Mouse (Mus musculus) hindbrain, embryonic 15.5 days (tissue): Measurements from ENCODE around the gene Mtmr4. TPM values are rescaled to one million over a fixed set of nuclear protein-coding genes. Genes with fewer than 3 reads are reported as not detected.

Source experiments
- ATAC-seq: fragments of 200-750 bp; cut with Nextera tagmentation; 2 replicates; pipeline ENCODE4 v1.8.0; 2017; ENCODE audit warnings: low read depth, moderate number of reproducible peaks, moderate TSS enrichment; ENCODE audit not compliant: low FRiP score
- H3K27ac ChIP-seq: fragments of 300-500 bp; sonication (generic); replicated peaks from 2 replicates; pipeline ENCODE4 v1.5.1; 2015; ENCODE audit warnings: mild to moderate bottlenecking, inconsistent platforms
- H3K27me3 ChIP-seq: fragments of 300-500 bp; sonication (generic); 2 replicates; pipeline ENCODE4 v1.6.1; 2015; ENCODE audit warnings: control low read depth, inconsistent platforms
- H3K36me3 ChIP-seq: fragments of 300-500 bp; sonication (generic); 2 replicates; pipeline ENCODE4 v1.6.1; 2015; ENCODE audit warnings: control low read depth, inconsistent platforms
- H3K4me1 ChIP-seq: fragments of 300-500 bp; sonication (generic); replicated peaks from 2 replicates; pipeline ENCODE4 v1.6.1; 2015; ENCODE audit warnings: control low read depth, inconsistent platforms
- H3K4me2 ChIP-seq: fragments of 300-500 bp; sonication (generic); 2 replicates; pipeline ENCODE4 v1.6.1; 2015; ENCODE audit warnings: moderate library complexity, mild to moderate bottlenecking, inconsistent platforms
- H3K4me3 ChIP-seq: fragments of 300-500 bp; sonication (generic); 2 replicates; pipeline ENCODE4 v1.5.1; 2015; ENCODE audit warnings: mild to moderate bottlenecking, inconsistent platforms
- H3K9ac ChIP-seq: fragments of 300-500 bp; sonication (generic); 2 replicates; pipeline ENCODE4 v1.6.1; 2015; ENCODE audit warnings: inconsistent platforms
- H3K9me3 ChIP-seq: fragments of 300-500 bp; sonication (generic); 2 replicates; pipeline ENCODE4 v1.6.1; 2016; ENCODE audit warnings: control low read depth, inconsistent platforms
- WGBS: fragments of 180-500 bp; shearing (Covaris S2); methylation state at CpG from one replicate; pipeline ENCODE4 v1.1.7; 2015; 5-methylcytosine and 5-hydroxymethylcytosine counted together
- polyA plus RNA-seq: library from polyadenylated mRNA; unstranded; fragments of >200 nt; fragmentation: Nextera tagmentation; extraction: Ambion mirVana; gene quantifications from 2 replicates; pipeline ENCODE4 v1.2.1, GENCODE M21; 2015

The Mtmr4 gene
- polyA plus RNA-seq, 1 experiment from 2014 or later, result 50.7 TPM

GRCm38 (mm10) chr11:87599395-87600089 lies 7.6 kb downstream of the Mtmr4 start:
- H3K27ac ChIP-seq, result no peak overlapping the region
- ATAC-seq, result no peak
- 92% methylated on average over 13 of the region's 13 CpGs for WGBS
- peaks cover 27% of the 10 kb centered on the region for H3K4me1 ChIP-seq
- H3K4me3 ChIP-seq, result no peak overlapping the region
- no peak overlapping the region for H3K4me2 ChIP-seq
- peaks cover 74% of the 10 kb centered on the region for H3K36me3 ChIP-seq
- no peaks in the 10 kb centered on the region for H3K27me3 ChIP-seq
- H3K9ac ChIP-seq, result no peak overlapping the region
- no peaks in the 10 kb centered on the region for H3K9me3 ChIP-seq

DNA sequence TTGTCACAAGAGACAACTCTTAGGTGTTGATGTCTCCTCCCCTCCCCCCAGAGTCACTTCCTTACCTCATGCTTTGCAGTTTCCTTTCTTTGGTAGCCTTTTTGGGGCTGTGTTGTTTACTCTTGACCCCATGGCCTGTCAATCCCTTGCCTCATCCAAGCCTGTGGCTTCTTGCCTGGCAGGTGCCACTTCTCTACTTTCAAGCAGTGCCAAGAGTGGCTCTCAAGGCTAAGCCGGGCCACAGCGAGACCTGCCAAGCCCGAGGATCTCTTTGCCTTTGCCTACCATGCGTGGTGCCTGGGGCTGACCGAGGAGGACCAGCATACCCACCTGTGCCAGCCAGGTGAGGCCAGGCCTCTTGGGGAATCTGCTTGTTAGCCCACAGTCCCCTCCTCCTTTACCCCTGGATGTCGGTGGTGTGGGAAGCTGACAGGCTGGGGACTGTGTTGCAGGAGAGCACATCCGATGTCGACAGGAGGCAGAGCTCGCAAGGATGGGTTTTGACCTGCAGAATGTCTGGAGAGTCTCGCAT lies 8.4 kb downstream of the Mtmr4 start:
- H3K27me3 ChIP-seq, result no peaks in the 10 kb centered on the region
- H3K27ac ChIP-seq, result no peak overlapping the region
- no peak overlapping the region for H3K9ac ChIP-seq
- H3K9me3 ChIP-seq, result no peaks in the 10 kb centered on the region
- ATAC-seq, result no peak
- H3K4me2 ChIP-seq, result no peak overlapping the region
- 95% methylated on average over 10 of the region's 10 CpGs for WGBS
- H3K4me3 ChIP-seq, result no peak overlapping the region
- peaks cover 18% of the 10 kb centered on the region for H3K4me1 ChIP-seq
- peaks cover 83% of the 10 kb centered on the region for H3K36me3 ChIP-seq

GRCm38 (mm10) chr11:87602234-87602633 lies 10.3 kb downstream of the Mtmr4 start:
- H3K9me3 ChIP-seq, result no peaks in the 10 kb centered on the region
- H3K4me1 ChIP-seq, result peaks cover 5% of the 10 kb centered on the region
- H3K36me3 ChIP-seq, result peaks cover 98% of the 10 kb centered on the region
- H3K27me3 ChIP-seq, result no peaks in the 10 kb centered on the region
- ATAC-seq, result no peak
- H3K9ac ChIP-seq, result no peak overlapping the region
- H3K27ac ChIP-seq, result no peak overlapping the region
- H3K4me2 ChIP-seq, result no peak overlapping the region
- no peak overlapping the region for H3K4me3 ChIP-seq
- 89% methylated on average over 9 of the region's 9 CpGs for WGBS

DNA sequence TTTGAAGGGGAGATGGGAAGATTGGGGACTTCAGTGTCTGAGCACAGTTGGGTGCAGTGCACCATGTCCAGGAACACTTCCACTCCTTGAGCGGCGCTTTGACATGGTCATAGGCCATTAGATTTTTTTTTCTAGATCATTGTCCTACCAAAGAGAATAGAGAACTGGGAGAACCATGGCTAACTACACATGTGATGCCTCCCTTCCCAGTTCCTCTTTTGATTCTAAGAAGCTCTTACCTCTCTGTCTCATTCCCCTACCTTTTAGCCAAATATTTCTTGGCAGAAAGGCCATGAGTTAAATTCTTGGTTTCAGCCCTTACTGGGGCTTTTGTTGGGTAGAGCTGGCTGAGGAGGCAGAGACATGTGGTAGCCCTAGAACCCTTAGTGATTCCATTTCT lies 11.6 kb downstream of the Mtmr4 start:
- no peaks in the 10 kb centered on the region for H3K9me3 ChIP-seq
- H3K27ac ChIP-seq, result no peak overlapping the region
- H3K4me2 ChIP-seq, result no peak overlapping the region
- H3K27me3 ChIP-seq, result no peaks in the 10 kb centered on the region
- H3K36me3 ChIP-seq, result peaks cover 98% of the 10 kb centered on the region
- H3K9ac ChIP-seq, result no peak overlapping the region
- H3K4me1 ChIP-seq, result no peaks in the 10 kb centered on the region
- 95% methylated on average over 2 of the region's 2 CpGs for WGBS
- ATAC-seq, result no peak
- H3K4me3 ChIP-seq, result no peak overlapping the region

- Histone ChIP-seq H3K27me3 (no peaks in the 10 kb centered on the region), H3K4me2 (no peak overlapping the region), H3K4me3 (no peak overlapping the region), H3K27ac (no peak overlapping the region), H3K36me3 (peaks cover 99% of the 10 kb centered on the region), H3K4me1 (no peaks in the 10 kb centered on the region), H3K9me3 (no peaks in the 10 kb centered on the region), H3K9ac (no peak overlapping the region)
- no peak for ATAC-seq
- WGBS, result 89% methylated on average over 7 of the region's 7 CpGs
Observed at GRCm38 (mm10) chr11:87609264-87609663, 17.3 kb downstream of the Mtmr4 start.

DNA sequence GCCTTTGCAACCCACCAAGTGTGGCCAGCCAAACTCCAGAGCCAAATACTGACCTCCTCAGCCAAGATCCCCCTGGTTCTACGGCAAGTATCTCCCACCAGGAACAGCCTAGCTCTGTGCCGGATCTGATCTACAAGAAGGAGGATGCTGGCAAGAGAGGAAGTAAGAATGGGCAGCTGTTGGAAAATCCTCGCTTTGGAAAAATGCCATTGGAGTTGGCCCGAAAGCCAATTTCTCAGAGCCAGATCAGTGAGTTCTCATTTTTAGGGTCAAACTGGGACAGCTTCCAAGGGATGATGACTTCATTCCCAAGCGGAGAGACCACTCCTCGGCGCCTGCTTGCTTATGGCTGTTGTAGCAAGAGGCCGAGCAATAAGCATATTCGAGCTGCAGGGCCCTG lies 19.6 kb downstream of the Mtmr4 start:
- peaks cover 98% of the 10 kb centered on the region for H3K36me3 ChIP-seq
- no peaks in the 10 kb centered on the region for H3K9me3 ChIP-seq
- no peak overlapping the region for H3K4me3 ChIP-seq
- ATAC-seq, result no peak
- H3K9ac ChIP-seq, result no peak overlapping the region
- no peak overlapping the region for H3K4me2 ChIP-seq
- H3K27me3 ChIP-seq, result no peaks in the 10 kb centered on the region
- no peaks in the 10 kb centered on the region for H3K4me1 ChIP-seq
- WGBS, result 82% methylated on average over 9 of the region's 9 CpGs
- H3K27ac ChIP-seq, result no peak overlapping the region

DNA sequence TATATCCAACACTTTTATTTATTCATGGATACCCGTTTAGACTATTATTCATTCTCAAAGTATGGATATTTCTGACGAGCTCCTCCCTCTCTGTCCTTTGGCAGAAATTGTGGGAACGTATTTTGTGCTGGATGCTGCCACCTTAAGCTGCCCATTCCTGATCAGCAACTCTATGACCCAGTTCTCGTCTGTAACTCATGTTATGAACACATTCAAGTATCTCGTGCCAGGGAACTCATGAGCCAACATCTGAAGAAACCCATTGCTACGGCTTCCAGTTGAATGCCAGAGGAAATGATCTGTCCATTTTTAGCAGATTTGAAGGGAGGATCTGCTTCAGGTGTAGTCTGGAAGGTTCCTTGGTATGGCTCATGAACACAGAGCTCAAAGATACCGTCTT lies 22.0 kb downstream of the Mtmr4 start:
- WGBS, result 92% methylated on average over 7 of the region's 7 CpGs
- ATAC-seq, result no peak

DNA sequence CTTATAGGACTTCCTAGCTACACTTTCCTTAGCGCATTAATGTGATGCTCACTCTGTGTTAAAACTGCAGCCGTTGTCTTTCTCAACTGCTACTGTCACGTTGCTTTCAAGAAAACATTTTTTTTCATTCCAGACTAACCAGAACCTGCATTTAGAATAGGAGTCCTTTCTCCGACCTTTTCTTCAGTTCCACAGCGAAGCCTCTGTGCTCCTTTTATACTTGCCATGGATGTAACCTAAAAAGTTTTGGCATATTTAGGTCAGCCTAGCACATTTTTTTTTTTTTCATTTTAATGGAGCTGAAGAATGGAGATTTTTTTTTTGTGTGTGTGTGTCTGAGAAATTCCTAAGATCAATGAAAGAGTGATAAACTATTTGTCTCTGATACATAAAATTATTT lies 23.6 kb downstream of the Mtmr4 start:
- no peak overlapping the region for H3K4me3 ChIP-seq
- no peaks in the 10 kb centered on the region for H3K27me3 ChIP-seq
- H3K4me1 ChIP-seq, result no peaks in the 10 kb centered on the region
- H3K36me3 ChIP-seq, result peaks cover 90% of the 10 kb centered on the region
- no peak for ATAC-seq
- H3K9me3 ChIP-seq, result no peaks in the 10 kb centered on the region
- no peak overlapping the region for H3K27ac ChIP-seq
- H3K4me2 ChIP-seq, result no peak overlapping the region
- whole genome bisulfite sequencing, result 93% methylated on average over 5 of the region's 5 CpGs
- no peak overlapping the region for H3K9ac ChIP-seq

More for the DNA sequence above, 22.0 kb downstream of the Mtmr4 start:
- H3K27me3 ChIP-seq, result no peaks in the 10 kb centered on the region
- H3K9ac ChIP-seq, result no peak overlapping the region
- no peaks in the 10 kb centered on the region for H3K4me1 ChIP-seq
- H3K4me3 ChIP-seq, result no peak overlapping the region
- peaks cover 98% of the 10 kb centered on the region for H3K36me3 ChIP-seq
- H3K9me3 ChIP-seq, result no peaks in the 10 kb centered on the region
- no peak overlapping the region for H3K4me2 ChIP-seq
- no peak overlapping the region for H3K27ac ChIP-seq

- no peaks in the 10 kb centered on the region for H3K27me3 ChIP-seq
- ATAC-seq, result no peak
- H3K9me3 ChIP-seq, result no peaks in the 10 kb centered on the region
- H3K4me2 ChIP-seq, result no peak overlapping the region
- WGBS, result 97% methylated on average over 2 of the region's 2 CpGs
- H3K4me3 ChIP-seq, result no peak overlapping the region
- H3K36me3 ChIP-seq, result peaks cover 89% of the 10 kb centered on the region
- H3K4me1 ChIP-seq, result no peaks in the 10 kb centered on the region
- H3K9ac ChIP-seq, result no peak overlapping the region
- no peak overlapping the region for H3K27ac ChIP-seq
Observed at GRCm38 (mm10) chr11:87615952-87616351, 24.0 kb downstream of the Mtmr4 start.

DNA sequence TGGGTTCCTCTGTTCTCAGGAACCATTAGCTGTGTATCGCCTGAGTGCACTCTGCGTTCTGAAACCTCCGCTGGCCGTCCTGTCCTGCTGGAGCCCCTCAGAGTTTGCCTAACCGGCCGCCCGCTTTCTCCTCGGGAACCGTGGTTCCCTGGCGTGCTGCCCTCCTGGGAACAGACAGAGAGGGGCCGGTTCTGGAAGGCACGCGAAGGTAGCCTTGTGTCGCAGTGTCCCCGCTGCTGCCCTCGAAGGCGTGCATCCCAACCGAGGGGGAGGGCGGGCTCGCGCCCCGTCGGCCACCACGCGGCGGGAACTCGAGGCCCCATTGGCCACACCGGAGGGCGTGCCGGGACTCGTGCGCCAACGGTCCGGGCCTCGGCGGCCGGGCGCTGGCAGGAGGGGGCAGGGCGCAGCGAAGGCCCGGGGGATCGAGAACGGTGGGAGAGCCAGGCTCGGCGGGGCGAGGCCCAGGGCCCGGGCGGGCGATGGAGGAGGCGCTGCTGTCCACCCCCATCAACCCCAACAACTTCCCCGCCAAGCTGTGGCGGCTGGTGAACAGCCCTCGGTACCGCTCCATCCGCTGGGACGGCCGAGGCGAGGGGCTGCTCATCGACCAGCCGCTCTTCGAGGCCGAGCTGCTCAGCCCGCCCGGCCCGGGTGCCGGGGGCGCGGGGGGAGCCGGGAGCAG lies 25.0 kb downstream of the Mtmr4 start, which contains the start of gene Hsf5:
Gene Hsf5, plus strand, starts transcription at position 375 of the 685 bp plus-strand sequence.
- ATAC-seq, result no peak
- no peaks in the 10 kb centered on the region for H3K27me3 ChIP-seq
- no peak within 1 kb of the TSS for H3K9ac ChIP-seq
- H3K27ac ChIP-seq, result no peak within 1 kb of the TSS
- peaks cover 79% of the 10 kb centered on the region for H3K36me3 ChIP-seq
- H3K4me2 ChIP-seq, result no peak within 1 kb of the TSS
- no peak within 1 kb of the TSS for H3K4me3 ChIP-seq
- H3K4me1 ChIP-seq, result no peaks in the 10 kb centered on the region
- no peaks in the 10 kb centered on the region for H3K9me3 ChIP-seq
- WGBS, result 88% methylated on average over 57 of the region's 69 CpGs

DNA sequence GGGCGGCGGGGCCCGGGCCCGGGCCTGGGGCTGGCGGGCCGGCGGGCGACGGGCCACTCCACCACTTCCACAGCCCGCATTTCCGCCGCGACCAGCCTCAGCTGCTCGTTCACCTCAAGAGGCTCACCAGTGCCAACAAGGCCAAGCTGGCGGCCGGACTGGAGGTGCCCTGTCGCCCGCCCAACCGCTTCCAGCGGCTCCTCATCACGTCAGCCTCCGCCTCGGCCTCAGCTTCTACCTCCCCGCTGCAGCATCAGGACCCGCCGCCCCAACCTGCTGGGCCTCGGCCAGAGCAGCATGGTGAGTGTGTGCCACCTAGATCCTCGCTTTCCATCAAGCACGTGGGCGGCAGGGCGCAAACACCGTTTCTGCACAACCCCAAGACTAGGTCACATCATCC lies 25.6 kb downstream of the Mtmr4 start:
- Histone ChIP-seq H3K4me3 (no peak overlapping the region), H3K36me3 (peaks cover 75% of the 10 kb centered on the region), H3K4me2 (no peak overlapping the region), H3K9ac (no peak overlapping the region), H3K9me3 (no peaks in the 10 kb centered on the region), H3K27me3 (no peaks in the 10 kb centered on the region), H3K4me1 (no peaks in the 10 kb centered on the region), H3K27ac (no peak overlapping the region)
- 96% methylated on average over 32 of the region's 32 CpGs for WGBS
- ATAC-seq, result no peak

DNA sequence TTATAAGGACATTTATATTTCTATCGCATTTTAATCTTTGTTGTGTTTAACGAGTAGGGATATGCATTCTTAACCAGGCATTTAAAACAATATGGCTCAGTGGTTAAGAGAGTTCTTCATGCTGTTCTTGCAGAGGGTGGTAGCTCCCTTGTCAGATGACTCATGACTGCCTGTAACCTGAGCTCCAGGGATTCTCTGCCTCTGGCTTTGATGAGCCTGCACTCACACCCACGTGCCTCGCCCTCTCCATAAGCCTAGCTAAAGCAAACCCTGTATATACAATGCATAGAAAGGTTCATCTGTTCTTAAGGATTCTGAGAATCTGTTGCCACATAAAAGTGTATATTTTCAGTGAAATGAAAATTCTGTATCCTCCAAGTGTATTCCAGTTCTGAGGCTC lies 31.2 kb downstream of the Mtmr4 start:
- H3K9ac ChIP-seq, result no peak overlapping the region
- no peaks in the 10 kb centered on the region for H3K9me3 ChIP-seq
- no peaks in the 10 kb centered on the region for H3K4me1 ChIP-seq
- no peak for ATAC-seq
- no peak overlapping the region for H3K27ac ChIP-seq
- H3K36me3 ChIP-seq, result peaks cover 41% of the 10 kb centered on the region
- H3K4me2 ChIP-seq, result no peak overlapping the region
- no peak overlapping the region for H3K4me3 ChIP-seq
- WGBS, result 85% methylated on average over 4 of the region's 4 CpGs
- no peaks in the 10 kb centered on the region for H3K27me3 ChIP-seq
